Mouse (Mus musculus) splenic B cell, adult 2 months (primary cell): ENCODE measurements at regions not wholly inside any gene's neighbourhood (a gene's known extent, or its start where the extent isn't known, plus 50 kb on each side); places are given as distances from the start of the nearest gene placed in this dataset.
"Not testable (repeated sequence)": the region's sequence is repeated elsewhere in the genome, so short reads cannot be mapped to it uniquely, and the experiment has no call there.

Source experiments
- DNase-seq: peaks from one replicate; pipeline ENCODE4 v3.0.0-alpha.2; 2011; ENCODE audit warnings: low read depth, low spot score
- H3K27me3 ChIP-seq: 2 replicates; pipeline ENCODE4 v1.6.1; 2012; ENCODE audit warnings: mild to moderate bottlenecking, low read length, moderate library complexity, mixed read lengths; ENCODE audit not compliant: control insufficient read depth, poor library complexity, insufficient read depth, severe bottlenecking
- H3K36me3 ChIP-seq: 2 replicates; pipeline ENCODE4 v1.6.1; 2012; ENCODE audit warnings: mild to moderate bottlenecking, low read length, moderate library complexity, mixed read lengths; ENCODE audit not compliant: control insufficient read depth, poor library complexity, insufficient read depth, severe bottlenecking

GRCm38 (mm10) chr10:9406101-9406500 lies 268.9 kb downstream of the Samd5 start:
- DNase-seq, result no peak
- no peaks in the 10 kb centered on the region for H3K36me3 ChIP-seq
- H3K27me3 ChIP-seq, result no peaks in the 10 kb centered on the region

- DNase-seq, result no peak
- Histone ChIP-seq H3K27me3 (no peaks in the 10 kb centered on the region), H3K36me3 (no peaks in the 10 kb centered on the region)
Observed at GRCm38 (mm10) chr10:9405417-9405816, 269.6 kb downstream of the Samd5 start.

- Histone ChIP-seq H3K27me3 (no peaks in the 10 kb centered on the region), H3K36me3 (no peaks in the 10 kb centered on the region)
- no peak for DNase-seq
Observed at GRCm38 (mm10) chr10:9404963-9405362, 270.0 kb downstream of the Samd5 start.

- Histone ChIP-seq H3K27me3 (no peaks in the 10 kb centered on the region), H3K36me3 (no peaks in the 10 kb centered on the region)
- no peak for DNase-seq
Observed at GRCm38 (mm10) chr10:9400911-9401617, 273.9 kb downstream of the Samd5 start.

GRCm38 (mm10) chr10:9377440-9378101 lies 297.4 kb downstream of the Samd5 start:
- Histone ChIP-seq H3K36me3 (no peaks in the 10 kb centered on the region), H3K27me3 (no peaks in the 10 kb centered on the region)
- DNase-seq, result no peak

- Histone ChIP-seq H3K27me3 (no peaks in the 10 kb centered on the region), H3K36me3 (no peaks in the 10 kb centered on the region)
Observed at GRCm38 (mm10) chr10:9362306-9362865, 312.6 kb downstream of the Samd5 start.

GRCm38 (mm10) chr10:9338207-9338801 lies 336.7 kb downstream of the Samd5 start:
- H3K36me3 ChIP-seq, result no peaks in the 10 kb centered on the region
- H3K27me3 ChIP-seq, result no peaks in the 10 kb centered on the region
- no peak for DNase-seq

More at GRCm38 (mm10) chr10:9362306-9362865, 312.6 kb downstream of the Samd5 start:
- no peak for DNase-seq

GRCm38 (mm10) chr10:9334245-9334845 lies 340.7 kb downstream of the Samd5 start:
- no peaks in the 10 kb centered on the region for H3K36me3 ChIP-seq
- no peak for DNase-seq
- no peaks in the 10 kb centered on the region for H3K27me3 ChIP-seq

- no peaks in the 10 kb centered on the region for H3K36me3 ChIP-seq
- no peaks in the 10 kb centered on the region for H3K27me3 ChIP-seq
- DNase-seq, result no peak
Observed at GRCm38 (mm10) chr10:9331694-9332093, 343.3 kb downstream of the Samd5 start.

- no peaks in the 10 kb centered on the region for H3K27me3 ChIP-seq
- no peak for DNase-seq
- H3K36me3 ChIP-seq, result no peaks in the 10 kb centered on the region
Observed at GRCm38 (mm10) chr10:9328324-9328723, 346.7 kb downstream of the Samd5 start.

- H3K36me3 ChIP-seq, H3K27me3 ChIP-seq, DNase-seq: not testable (repeated sequence)
Observed at GRCm38 (mm10) chr10:9327881-9328280, 347.1 kb downstream of the Samd5 start.

- DNase-seq, result no peak
- Histone ChIP-seq H3K27me3 (no peaks in the 10 kb centered on the region; the same call in 1 of the 2 replicates), H3K36me3 (no peaks in the 10 kb centered on the region)
Observed at GRCm38 (mm10) chr10:9312326-9312725, 362.7 kb downstream of the Samd5 start.

- Histone ChIP-seq H3K27me3 (no peaks in the 10 kb centered on the region; the same call in 1 of the 2 replicates), H3K36me3 (no peaks in the 10 kb centered on the region)
- no peak for DNase-seq
Observed at GRCm38 (mm10) chr10:9310346-9310745, 364.7 kb downstream of the Samd5 start.

- Histone ChIP-seq H3K36me3 (no peaks in the 10 kb centered on the region), H3K27me3 (no peaks in the 10 kb centered on the region)
- no peak for DNase-seq
Observed at GRCm38 (mm10) chr10:9296055-9296454, 379.0 kb downstream of the Samd5 start.

GRCm38 (mm10) chr10:9295269-9295668 lies 379.7 kb downstream of the Samd5 start:
- Histone ChIP-seq H3K36me3 (no peaks in the 10 kb centered on the region), H3K27me3 (no peaks in the 10 kb centered on the region)
- no peak for DNase-seq
